Mouse (Mus musculus) frontal cortex, postnatal 25 days (tissue): Measurements from ENCODE around the gene Anxa5.
A peak's percentile ranks its signal among the peaks of the same experiment; 100 is the strongest.

Experiments
- DNase-seq, 2 experiments: peaks; one replicate each; pipeline ENCODE4 v3.0.0; 2022; ENCODE audit warnings: low spot score in 2 of 2

Anxa5 gene

GRCm38 (mm10) chr3:36449292-36450165 is 26.2 kb downstream of the Anxa5 start:
- DNase-seq: no peak

- no peak for DNase-seq
Observed at GRCm38 (mm10) chr3:36446918-36447317, 28.8 kb downstream of the Anxa5 start.

GRCm38 (mm10) chr3:36446506-36446905 is 29.2 kb downstream of the Anxa5 start:
- no peak for DNase-seq

GRCm38 (mm10) chr3:36446041-36446440 is 29.7 kb downstream of the Anxa5 start:
- no peak for DNase-seq

GRCm38 (mm10) chr3:36442426-36442825 is 33.3 kb downstream of the Anxa5 start:
- peak in 1 of 2 experiments; percentile 38 for DNase-seq

- no peak for DNase-seq
Observed at GRCm38 (mm10) chr3:36440280-36440679, 35.4 kb downstream of the Anxa5 start.

- no peak for DNase-seq
Observed at GRCm38 (mm10) chr3:36430360-36430759, 45.3 kb downstream of the Anxa5 start.

- no peak for DNase-seq
Observed at GRCm38 (mm10) chr3:36427386-36427785, 48.3 kb downstream of the Anxa5 start.

GRCm38 (mm10) chr3:36409456-36409855 is 66.2 kb downstream of the Anxa5 start:
- DNase-seq: no peak

- no peak for DNase-seq
Observed at GRCm38 (mm10) chr3:36406967-36407366, 68.7 kb downstream of the Anxa5 start.

- DNase-seq: no peak
Observed at GRCm38 (mm10) chr3:36406340-36406739, 69.4 kb downstream of the Anxa5 start.

GRCm38 (mm10) chr3:36401900-36402299 is 73.8 kb downstream of the Anxa5 start:
- DNase-seq: no peak

GRCm38 (mm10) chr3:36400657-36401056 is 75.0 kb downstream of the Anxa5 start:
- DNase-seq: no peak
